Mouse (Mus musculus) forebrain, embryonic 12.5 days (tissue): Measurements from ENCODE around the gene Zswim8. TPM values are rescaled to one million over a fixed set of nuclear protein-coding genes. Genes with fewer than 3 reads are reported as not detected.
"Not testable (repeated sequence)": the region's sequence is repeated elsewhere in the genome, so short reads cannot be mapped to it uniquely, and the experiment has no call there.

Experiments
- ATAC-seq: fragments of 200-750 bp; cut with Nextera tagmentation; 2 replicates; pipeline ENCODE4 v1.8.0; 2017; ENCODE audit warnings: moderate TSS enrichment; ENCODE audit not compliant: low FRiP score
- H3K27ac ChIP-seq: fragments of 300-500 bp; sonication (generic); 2 replicates; pipeline ENCODE4 v1.5.1; 2016; ENCODE audit warnings: mild to moderate bottlenecking
- H3K27me3 ChIP-seq: fragments of 300-500 bp; sonication (generic); 2 replicates; pipeline ENCODE4 v1.6.1; 2016; ENCODE audit warnings: mild to moderate bottlenecking
- H3K36me3 ChIP-seq: fragments of 300-500 bp; sonication (generic); replicated peaks from 2 replicates; pipeline ENCODE4 v1.6.1; 2016; ENCODE audit warnings: mild to moderate bottlenecking
- H3K4me1 ChIP-seq: fragments of 300-500 bp; sonication (generic); 2 replicates; pipeline ENCODE4 v1.6.1; 2016
- H3K4me2 ChIP-seq: fragments of 300-500 bp; sonication (generic); 2 replicates; pipeline ENCODE4 v1.6.1; 2016; ENCODE audit warnings: mild to moderate bottlenecking, moderate library complexity
- H3K4me3 ChIP-seq: fragments of 300-500 bp; sonication (generic); replicated peaks from 2 replicates; pipeline ENCODE4 v1.5.1; 2016; ENCODE audit warnings: mild to moderate bottlenecking
- H3K9ac ChIP-seq: fragments of 300-500 bp; sonication (generic); 2 replicates; pipeline ENCODE4 v1.6.1; 2016; ENCODE audit warnings: mild to moderate bottlenecking
- H3K9me3 ChIP-seq: fragments of 300-500 bp; sonication (generic); 2 replicates; pipeline ENCODE4 v1.6.1; 2016
- WGBS: fragments of 180-500 bp; shearing (Covaris S2); methylation state at CpG from one replicate; pipeline ENCODE4 v1.1.7; 2016; 5-methylcytosine and 5-hydroxymethylcytosine counted together
- polyA plus RNA-seq: library from polyadenylated mRNA; unstranded; fragments of >200 nt; fragmentation: Nextera tagmentation; extraction: Ambion mirVana; gene quantifications from 2 replicates; pipeline ENCODE4 v1.2.1, GENCODE M21; 2016

Zswim8 gene
- polyA plus RNA-seq, 1 experiment from 2014 or later: 46.5 TPM

GRCm38 (mm10) chr14:20695761-20696520 lies 11.4 kb upstream of the Zswim8 start:
- ATAC-seq: no peak
- H3K9me3 ChIP-seq: no peaks in the 10 kb centered on the region
- H3K4me1 ChIP-seq: peaks cover 53% of the 10 kb centered on the region
- no peaks in the 10 kb centered on the region for H3K27me3 ChIP-seq
- 17% methylated on average over 27 of the region's 27 CpGs for WGBS
- H3K36me3 ChIP-seq: peaks cover 42% of the 10 kb centered on the region
- peak overlapping the region; percentile 68 for H3K4me2 ChIP-seq
- peak overlapping the region; percentile 81 for H3K4me3 ChIP-seq
- H3K9ac ChIP-seq: peak overlapping the region; percentile 85
- H3K27ac ChIP-seq: peak overlapping the region; percentile 96

GRCm38 (mm10) chr14:20696986-20697385 lies 10.4 kb upstream of the Zswim8 start:
- H3K4me1 ChIP-seq: peaks cover 62% of the 10 kb centered on the region
- peak overlapping the region; percentile 85 for H3K9ac ChIP-seq
- no peak for ATAC-seq
- H3K27me3 ChIP-seq: no peaks in the 10 kb centered on the region
- no peaks in the 10 kb centered on the region for H3K9me3 ChIP-seq
- H3K36me3 ChIP-seq: peaks cover 31% of the 10 kb centered on the region
- 6% methylated on average over 1 of the region's 1 CpGs for WGBS
- H3K4me3 ChIP-seq: peak overlapping the region; percentile 81
- H3K27ac ChIP-seq: peak overlapping the region; percentile 9; the same call in 1 of the 2 replicates
- peak overlapping the region; percentile 68 for H3K4me2 ChIP-seq

GRCm38 (mm10) chr14:20698515-20698914 lies 8.8 kb upstream of the Zswim8 start:
- Histone ChIP-seq H3K4me3 (no peak overlapping the region), H3K27ac (no peak overlapping the region), H3K36me3 (peaks cover 16% of the 10 kb centered on the region), H3K4me1 (peaks cover 65% of the 10 kb centered on the region), H3K27me3 (no peaks in the 10 kb centered on the region), H3K9ac (no peak overlapping the region), H3K4me2 (0 out of 2 replicates have a peak overlapping the region, but pooled peaks have one; percentile 68), H3K9me3 (no peaks in the 10 kb centered on the region)
- WGBS: 92% methylated on average over 2 of the region's 2 CpGs
- ATAC-seq: no peak

DNA sequence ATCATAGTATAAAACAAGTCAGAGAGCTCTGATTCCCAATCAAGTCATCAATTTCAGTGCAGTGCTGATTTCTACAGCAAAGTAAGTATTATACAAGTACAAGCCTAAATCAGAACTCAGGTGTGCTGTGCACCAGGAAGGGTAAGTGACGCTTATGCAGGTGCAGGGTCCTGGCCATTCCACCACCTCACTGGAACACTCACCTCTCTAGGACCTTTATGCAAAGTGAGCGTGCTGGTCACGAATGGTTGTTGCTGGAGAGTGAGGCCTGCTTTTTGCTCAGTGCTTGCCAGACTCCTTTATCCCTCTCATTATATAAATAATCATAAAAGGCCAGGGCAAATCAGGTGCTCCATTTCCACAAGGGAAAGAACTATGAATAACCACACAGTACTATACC lies 7.0 kb upstream of the Zswim8 start:
- no peak overlapping the region; the same call in 1 of the 2 replicates for H3K4me2 ChIP-seq
- H3K27ac ChIP-seq: no peak overlapping the region
- H3K9ac ChIP-seq: no peak overlapping the region
- no peak for ATAC-seq
- 91% methylated on average over 3 of the region's 3 CpGs for WGBS
- H3K9me3 ChIP-seq: no peaks in the 10 kb centered on the region
- peaks cover 64% of the 10 kb centered on the region for H3K4me1 ChIP-seq
- no peaks in the 10 kb centered on the region for H3K27me3 ChIP-seq
- no peak overlapping the region for H3K4me3 ChIP-seq
- H3K36me3 ChIP-seq: peaks cover 21% of the 10 kb centered on the region

GRCm38 (mm10) chr14:20701554-20701953 lies 5.8 kb upstream of the Zswim8 start:
- Histone ChIP-seq H3K9ac (peak overlapping the region; percentile 83; the same call in 1 of the 2 replicates), H3K4me3 (peak overlapping the region; percentile 80), H3K4me2 (peak overlapping the region; percentile 70), H3K27ac (no peak overlapping the region), H3K36me3 (peaks cover 24% of the 10 kb centered on the region), H3K27me3 (no peaks in the 10 kb centered on the region), H3K4me1 (peaks cover 53% of the 10 kb centered on the region), H3K9me3 (no peaks in the 10 kb centered on the region)
- ATAC-seq: no peak
- WGBS: 90% methylated on average over 8 of the region's 8 CpGs

- H3K27ac ChIP-seq: peak overlapping the region; percentile 93
- no peaks in the 10 kb centered on the region for H3K27me3 ChIP-seq
- 17% methylated on average over 15 of the region's 15 CpGs for WGBS
- peaks cover 47% of the 10 kb centered on the region for H3K4me1 ChIP-seq
- peak; percentile 3; the same call in 1 of the 2 replicates for ATAC-seq
- peaks cover 24% of the 10 kb centered on the region for H3K36me3 ChIP-seq
- peak overlapping the region; percentile 83 for H3K9ac ChIP-seq
- no peaks in the 10 kb centered on the region for H3K9me3 ChIP-seq
- H3K4me3 ChIP-seq: peak overlapping the region; percentile 80
- H3K4me2 ChIP-seq: peak overlapping the region; percentile 70
Measured at GRCm38 (mm10) chr14:20702096-20702740, 5.1 kb upstream of the Zswim8 start.

DNA sequence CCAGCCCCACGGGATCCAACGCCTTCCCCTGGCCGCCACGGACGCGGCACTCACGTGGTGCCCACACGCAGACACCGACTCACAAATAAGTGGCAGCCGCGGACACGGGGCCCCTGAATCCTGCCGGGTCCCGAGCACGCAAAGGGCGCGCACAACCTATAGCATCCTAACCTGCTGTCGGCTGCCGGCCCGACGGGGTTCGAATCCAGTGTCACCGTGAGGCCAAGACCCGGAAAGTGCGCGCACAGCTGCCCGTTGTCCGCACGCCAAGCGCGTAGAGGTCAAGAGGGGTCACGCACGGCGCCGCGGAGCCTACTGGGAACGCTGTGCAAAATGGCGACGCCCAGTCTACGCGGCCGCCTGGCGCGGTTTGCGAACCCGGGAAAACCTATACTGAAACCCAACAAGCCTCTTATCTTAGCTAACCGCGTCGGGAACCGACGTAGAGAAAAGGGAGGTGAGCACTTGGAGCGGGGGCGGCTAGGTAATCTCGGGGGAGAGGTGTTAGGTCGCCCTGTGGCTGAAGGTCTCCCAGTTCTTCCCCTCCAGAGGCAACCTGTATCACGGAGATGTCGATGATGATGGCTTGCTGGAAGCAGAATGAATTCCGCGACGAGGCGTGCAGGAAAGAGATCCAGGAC lies 4.5 kb upstream of the Zswim8 start, which contains the start of gene Chchd1:
Gene Chchd1 (plus strand): TSS at position 266 of the 641 bp plus-strand sequence.
- H3K9me3 ChIP-seq: no peaks in the 10 kb centered on the region
- peak within 1 kb of the TSS; percentile 93 for H3K27ac ChIP-seq
- peak within 1 kb of the TSS; percentile 80 for H3K4me3 ChIP-seq
- H3K36me3 ChIP-seq: peaks cover 24% of the 10 kb centered on the region
- WGBS: under 1% methylated on average over 61 of the region's 61 CpGs
- peak; percentile 75 for ATAC-seq
- no peaks in the 10 kb centered on the region for H3K27me3 ChIP-seq
- H3K4me1 ChIP-seq: peaks cover 42% of the 10 kb centered on the region
- H3K9ac ChIP-seq: peak within 1 kb of the TSS; percentile 83
- H3K4me2 ChIP-seq: peak within 1 kb of the TSS; percentile 70

DNA sequence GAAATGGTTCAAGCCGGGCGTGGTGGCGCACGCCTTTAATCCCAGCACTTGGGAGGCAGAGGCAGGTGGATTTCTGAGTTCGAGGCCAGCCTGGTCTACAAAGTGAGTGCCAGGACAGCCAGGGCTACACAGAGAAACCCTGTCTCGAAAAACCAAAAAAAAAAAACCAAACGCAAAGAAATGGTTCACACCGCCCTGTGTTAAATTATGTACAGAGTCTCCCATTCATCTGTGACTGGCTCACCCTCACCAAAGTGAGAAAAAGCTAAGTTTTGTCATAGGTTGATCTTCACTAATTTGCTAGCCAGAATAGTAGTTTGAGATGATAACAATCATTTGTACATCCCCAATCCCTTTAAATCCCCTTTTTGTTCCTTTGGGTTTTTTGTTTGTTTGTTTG lies 3.9 kb upstream of the Zswim8 start:
- not testable (repeated sequence) for H3K27me3 ChIP-seq, ATAC-seq, H3K9me3 ChIP-seq
- peak overlapping the region; percentile 93 for H3K27ac ChIP-seq
- H3K4me2 ChIP-seq: peak overlapping the region; percentile 70
- peak overlapping the region; percentile 80 for H3K4me3 ChIP-seq
- H3K4me1 ChIP-seq: peaks cover 39% of the 10 kb centered on the region
- WGBS: 13% methylated on average over 8 of the region's 8 CpGs
- peak overlapping the region; percentile 83 for H3K9ac ChIP-seq
- peaks cover 19% of the 10 kb centered on the region for H3K36me3 ChIP-seq

- Histone ChIP-seq H3K4me1 (peaks cover 21% of the 10 kb centered on the region), H3K4me2 (peak overlapping the region; percentile 88), H3K27ac (peak overlapping the region; percentile 85; the same call in 1 of the 2 replicates), H3K4me3 (peak overlapping the region; percentile 97), H3K9me3 (no peaks in the 10 kb centered on the region), H3K27me3 (no peaks in the 10 kb centered on the region), H3K36me3 (peaks cover 50% of the 10 kb centered on the region), H3K9ac (peak overlapping the region; percentile 99)
- WGBS: 11% methylated on average over 10 of the region's 10 CpGs
- no peak for ATAC-seq
Measured at GRCm38 (mm10) chr14:20708239-20708638, 887 bp downstream of the Zswim8 start.

DNA sequence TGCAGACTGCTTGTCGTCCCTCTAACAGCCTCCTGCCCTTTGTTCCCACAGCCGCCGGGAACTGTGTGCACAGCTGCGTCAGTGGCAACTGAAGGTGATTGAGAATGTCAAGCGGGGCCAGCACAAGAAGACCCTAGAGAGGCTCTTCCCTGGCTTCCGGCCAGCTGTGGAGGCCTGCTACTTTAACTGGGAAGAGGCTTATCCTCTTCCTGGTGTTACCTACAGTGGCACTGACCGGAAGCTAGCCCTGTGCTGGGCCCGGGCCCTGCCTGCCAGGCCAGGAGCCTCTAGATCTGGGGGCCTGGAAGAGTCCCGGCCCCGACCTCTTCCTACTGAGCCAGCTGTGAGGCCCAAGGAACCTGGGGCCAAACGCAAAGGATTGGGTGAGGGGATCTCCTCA lies 6.5 kb downstream of the Zswim8 start:
- Histone ChIP-seq H3K4me1 (peaks cover 9% of the 10 kb centered on the region), H3K4me3 (no peak overlapping the region), H3K27ac (no peak overlapping the region), H3K9ac (no peak overlapping the region), H3K27me3 (no peaks in the 10 kb centered on the region), H3K9me3 (no peaks in the 10 kb centered on the region), H3K36me3 (peaks cover 91% of the 10 kb centered on the region), H3K4me2 (no peak overlapping the region)
- WGBS: 88% methylated on average over 11 of the region's 11 CpGs
- no peak; the same call in 1 of the 2 replicates for ATAC-seq

- no peak for ATAC-seq
- Histone ChIP-seq H3K27ac (no peak overlapping the region), H3K9ac (no peak overlapping the region), H3K27me3 (no peaks in the 10 kb centered on the region), H3K4me1 (no peaks in the 10 kb centered on the region), H3K9me3 (no peaks in the 10 kb centered on the region), H3K4me3 (no peak overlapping the region), H3K36me3 (peaks cover 100% of the 10 kb centered on the region), H3K4me2 (no peak overlapping the region)
- WGBS: 95% methylated on average over 10 of the region's 10 CpGs
Measured at GRCm38 (mm10) chr14:20718443-20718842, 11.1 kb downstream of the Zswim8 start.

- no peaks in the 10 kb centered on the region for H3K27me3 ChIP-seq
- H3K9me3 ChIP-seq: no peaks in the 10 kb centered on the region
- H3K4me1 ChIP-seq: no peaks in the 10 kb centered on the region
- no peak for ATAC-seq
- H3K27ac ChIP-seq: no peak overlapping the region
- no peak overlapping the region for H3K4me2 ChIP-seq
- no peak overlapping the region for H3K4me3 ChIP-seq
- peaks cover 99% of the 10 kb centered on the region for H3K36me3 ChIP-seq
- 92% methylated on average over 12 of the region's 12 CpGs for WGBS
- no peak overlapping the region for H3K9ac ChIP-seq
Measured at GRCm38 (mm10) chr14:20719767-20720166, 12.4 kb downstream of the Zswim8 start.
